Mouse (Mus musculus) embryo, embryonic 10.5 days (tissue): ENCODE measurements around the gene Dhodh.

Experiments
- DNase-seq: peaks from one replicate; pipeline ENCODE4 v3.0.0-alpha.2; 2015; ENCODE audit warnings: low spot score

Dhodh gene

GRCm38 (mm10) chr8:109608271-109609152, at the start of gene Dhodh:
Dhodh (minus strand) TSS chr8:109608673.
- peak; percentile 98 for DNase-seq

DNA sequence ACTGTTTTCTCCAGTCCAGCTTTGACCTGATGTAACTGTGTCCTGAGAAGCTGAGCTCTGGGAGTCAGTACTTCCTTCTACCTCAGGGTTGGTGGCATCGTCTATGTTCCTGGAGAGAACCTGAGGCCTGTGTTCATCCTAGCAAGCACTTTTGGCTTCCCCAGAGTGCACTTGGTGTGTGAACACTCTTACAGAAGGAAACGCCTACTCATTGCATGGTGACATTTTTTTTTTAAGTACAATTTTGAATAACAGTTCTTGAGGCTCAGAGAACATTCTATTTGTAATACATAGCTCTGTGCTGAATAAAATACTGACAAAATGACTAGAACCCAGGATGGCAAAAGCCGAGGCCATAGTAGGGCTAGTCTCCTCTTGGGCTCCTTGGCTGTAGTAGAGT, 48.4 kb upstream of the Dhodh start:
- DNase-seq: no peak

- no peak for DNase-seq
Observed at GRCm38 (mm10) chr8:109650801-109651200, 42.3 kb upstream of the Dhodh start.

DNA sequence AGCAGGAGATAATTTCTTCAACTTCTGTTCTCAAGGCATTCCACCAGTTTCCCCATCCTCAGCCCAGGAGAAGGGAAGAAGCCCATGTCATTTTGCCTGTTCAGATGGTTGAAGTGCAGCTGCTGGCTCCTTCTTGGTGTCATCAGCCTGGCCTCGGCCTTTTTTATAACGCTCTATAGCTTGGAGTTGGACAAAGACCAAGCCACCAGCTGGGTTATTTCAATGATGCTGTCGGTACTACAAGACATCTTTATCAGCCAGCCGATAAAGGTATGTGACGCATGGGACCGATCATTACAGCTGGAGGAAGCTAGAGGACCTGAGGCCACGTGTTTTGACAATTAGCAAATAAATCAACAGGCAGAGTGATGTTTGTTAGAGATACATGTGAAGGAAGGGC, 40.0 kb upstream of the Dhodh start:
- no peak for DNase-seq

- DNase-seq: no peak
Observed at GRCm38 (mm10) chr8:109647331-109647730, 38.9 kb upstream of the Dhodh start.

DNA sequence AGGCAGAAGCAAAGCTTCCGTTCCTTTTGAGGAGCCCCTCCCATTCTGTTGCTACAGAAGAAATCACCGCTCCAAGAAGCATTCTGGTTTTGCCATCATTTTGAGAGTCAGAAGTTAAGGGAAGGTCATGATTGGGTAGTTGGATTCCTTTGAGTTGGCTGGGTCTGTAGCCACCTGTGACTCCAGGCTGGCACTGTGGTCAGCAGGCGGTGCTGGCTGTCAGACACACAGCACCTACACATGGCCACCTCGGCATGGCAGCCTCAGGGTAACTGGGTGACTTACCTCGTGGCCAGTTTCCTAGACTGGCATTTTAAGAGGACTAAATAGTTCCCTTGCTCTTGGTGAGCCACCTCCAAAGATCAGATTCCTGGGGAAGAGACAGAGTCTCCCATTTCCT, 32.8 kb upstream of the Dhodh start:
- DNase-seq: no peak

DNA sequence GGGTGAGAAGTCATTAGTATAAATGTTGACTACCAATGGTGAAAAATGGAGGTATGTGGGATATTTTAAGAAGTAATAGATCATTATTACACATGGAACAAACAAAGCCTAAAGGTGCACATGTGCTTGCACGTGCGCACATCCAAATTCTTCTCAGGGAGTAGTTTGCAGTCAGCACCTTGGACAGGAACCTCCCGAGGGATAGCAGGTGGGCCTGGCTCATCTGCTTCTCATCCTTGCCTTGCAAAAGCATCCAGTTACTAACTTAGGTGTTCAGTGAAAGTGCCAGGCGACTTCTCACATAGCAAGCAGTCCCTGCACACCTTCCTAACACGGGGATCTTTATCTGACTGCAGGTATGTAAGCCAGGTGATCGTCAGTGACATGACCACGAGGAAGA, 31.9 kb upstream of the Dhodh start:
- DNase-seq: no peak

- no peak for DNase-seq
Observed at GRCm38 (mm10) chr8:109638851-109639250, 30.4 kb upstream of the Dhodh start.

- no peak for DNase-seq
Observed at GRCm38 (mm10) chr8:109635146-109635545, 26.7 kb upstream of the Dhodh start.

- no peak for DNase-seq
Observed at GRCm38 (mm10) chr8:109632498-109632897, 24.0 kb upstream of the Dhodh start.

GRCm38 (mm10) chr8:109628638-109629037, 20.2 kb upstream of the Dhodh start:
- DNase-seq: no peak

GRCm38 (mm10) chr8:109615569-109615968, 7.1 kb upstream of the Dhodh start:
- DNase-seq: no peak

GRCm38 (mm10) chr8:109614243-109615210, 6.1 kb upstream of the Dhodh start, which contains the start of gene Pkd1l3:
Pkd1l3 (plus strand) TSS chr8:109614517.
- no peak for DNase-seq

DNA sequence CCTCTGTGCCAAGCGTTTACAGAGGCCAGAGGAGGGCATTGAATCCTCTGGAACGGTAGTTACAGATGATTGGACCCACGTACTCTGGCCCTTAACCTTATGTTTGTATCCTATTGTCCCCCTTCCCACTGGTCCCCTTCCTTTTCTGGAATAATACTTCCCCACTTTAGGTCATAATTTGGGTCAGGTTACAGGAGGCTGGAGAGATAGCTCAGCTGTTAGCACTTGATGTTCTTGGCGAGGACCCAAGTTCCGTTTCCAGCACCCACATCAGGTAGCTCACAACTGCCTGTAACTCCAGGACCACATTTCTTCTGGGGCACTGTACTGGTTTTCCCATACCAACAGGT, 655 bp upstream of the Dhodh start:
- no peak for DNase-seq

DNA sequence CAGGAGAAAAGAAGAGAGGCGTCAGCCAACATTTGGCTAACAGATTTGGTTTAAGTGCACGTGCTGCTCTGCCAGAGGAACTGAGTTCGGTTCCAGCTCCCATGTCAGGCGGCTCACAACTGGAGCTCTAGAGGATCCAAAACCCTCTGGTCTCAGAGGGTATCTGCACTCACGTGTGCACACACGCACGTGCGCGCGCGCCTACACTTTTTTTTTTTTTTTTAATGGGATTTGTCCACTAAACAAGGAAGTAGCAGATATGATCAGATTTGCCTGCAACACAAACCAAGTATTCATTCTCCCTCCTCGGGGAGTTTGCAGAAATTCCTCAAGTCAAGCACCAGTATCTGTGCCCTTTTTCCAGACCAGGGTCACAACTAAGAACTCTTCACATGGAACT, 823 bp downstream of the Dhodh start:
- peak; percentile 36 for DNase-seq

DNA sequence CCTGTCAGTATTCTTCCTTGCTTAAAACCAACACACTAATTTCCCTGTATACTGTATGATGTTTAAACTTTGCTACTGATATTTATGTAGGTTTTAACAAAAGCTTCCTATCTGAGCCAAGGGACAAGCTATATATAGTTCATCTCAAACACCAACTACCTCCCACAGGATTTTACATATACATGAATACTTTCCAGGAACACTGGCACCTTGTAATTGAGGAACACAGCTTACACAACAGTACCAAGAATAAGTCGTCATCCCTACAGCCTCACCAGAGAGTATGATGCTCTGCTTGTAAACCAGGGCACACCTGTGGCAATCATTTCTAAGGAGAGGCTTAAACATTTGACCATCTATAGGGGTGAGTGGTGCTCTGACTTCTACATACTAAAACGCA, 1.7 kb downstream of the Dhodh start:
- no peak for DNase-seq

DNA sequence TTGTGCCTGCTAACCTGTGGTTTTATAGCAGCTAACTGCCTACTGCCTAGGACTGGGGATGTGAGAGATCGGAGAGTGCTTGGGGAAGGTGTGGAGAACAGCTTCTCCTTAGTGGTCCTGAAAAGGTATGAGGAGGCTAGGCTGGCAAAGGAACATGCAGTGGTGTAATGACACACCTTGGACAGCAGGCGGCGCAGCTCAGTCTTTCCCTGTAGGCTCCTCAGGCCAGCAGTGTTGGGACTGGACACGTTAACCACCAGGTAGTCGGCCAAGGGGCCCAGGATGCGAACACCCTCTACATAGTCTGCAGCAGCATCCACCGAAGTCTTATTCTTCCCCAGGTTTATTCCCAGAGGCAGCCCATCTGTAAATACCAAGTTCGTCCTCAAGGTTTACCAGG, 12.6 kb downstream of the Dhodh start:
- DNase-seq: peak; percentile 73

- DNase-seq: peak; percentile 43
Observed at GRCm38 (mm10) chr8:109593117-109593788, 15.2 kb downstream of the Dhodh start.

GRCm38 (mm10) chr8:109592164-109592563, 16.3 kb downstream of the Dhodh start:
- DNase-seq: no peak

DNA sequence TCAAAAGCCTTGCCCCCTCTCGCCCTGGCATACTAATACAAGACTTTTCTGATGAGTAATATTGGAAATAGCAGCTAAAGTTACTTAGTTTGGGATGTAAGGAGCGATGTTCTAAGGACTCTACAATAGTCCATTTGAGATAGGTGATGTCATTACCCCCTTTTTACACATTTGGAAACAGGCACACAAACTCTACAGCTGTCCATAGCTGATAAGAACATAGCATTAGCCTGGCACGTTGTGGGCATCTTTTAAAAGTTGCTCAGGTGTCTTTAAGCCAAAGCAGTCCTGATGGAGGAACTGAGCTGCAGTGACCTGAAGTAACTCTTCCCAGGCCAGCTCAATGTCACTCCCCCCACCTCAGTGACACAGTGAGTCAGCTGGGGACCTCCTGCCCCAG, 17.1 kb downstream of the Dhodh start:
- DNase-seq: no peak

DNA sequence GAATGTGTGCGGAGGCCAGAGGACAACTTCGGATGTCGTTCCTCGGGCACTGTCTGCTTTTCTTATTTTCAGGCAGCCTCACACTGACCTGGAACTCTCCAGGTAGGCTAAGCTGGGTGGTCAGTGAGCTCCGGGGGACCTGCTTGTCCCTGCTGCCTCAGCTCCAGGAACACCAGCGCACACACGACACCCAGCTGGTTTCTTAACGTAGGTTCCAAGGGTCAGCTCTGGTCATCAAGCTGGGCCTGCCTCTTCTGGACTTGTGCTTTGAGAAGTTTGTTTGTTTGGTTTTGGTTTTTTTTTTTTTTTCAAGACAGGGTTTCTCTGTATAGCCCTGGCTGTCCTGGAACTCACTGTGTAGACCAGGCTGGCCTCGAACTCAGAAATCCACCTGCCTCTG, 17.6 kb downstream of the Dhodh start:
- no peak for DNase-seq

DNA sequence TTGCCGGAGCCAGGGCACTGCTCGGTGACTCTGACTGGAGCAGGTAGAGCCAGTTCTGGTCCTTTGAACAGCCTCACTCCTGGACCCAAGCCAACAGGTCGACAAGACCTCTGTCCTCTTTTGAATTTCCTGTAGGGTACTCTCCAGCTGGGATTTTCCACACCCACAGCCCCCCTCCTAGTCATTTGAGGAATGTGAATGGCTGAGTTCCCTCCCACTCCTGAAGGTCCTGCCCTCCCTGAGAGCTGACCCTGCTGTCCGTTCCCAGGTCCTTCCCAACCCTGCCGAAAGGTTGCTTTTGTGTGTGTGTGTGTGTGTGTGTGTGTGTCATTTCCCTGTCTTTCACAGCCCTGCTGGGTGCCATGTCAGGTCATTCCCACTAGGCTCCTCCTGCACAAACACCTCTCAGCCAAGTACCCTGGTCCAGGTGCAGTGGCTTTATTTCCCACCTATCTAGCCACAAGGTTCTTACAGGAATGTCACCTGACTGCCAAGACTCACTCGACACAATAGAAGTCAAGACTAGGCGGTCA, 21.4 kb downstream of the Dhodh start:
- DNase-seq: no peak
